Mouse (Mus musculus) granulocyte monocyte progenitor cell, adult 5-6 weeks (primary cell): ENCODE results near the gene Ikzf1. TPM values are rescaled to one million over a fixed set of nuclear protein-coding genes. Genes with fewer than 3 reads are reported as not detected.

Experiments
- ATAC-seq: replicated peaks from 2 replicates; pipeline ENCODE4 v1.8.0; 2016; ENCODE audit warnings: mild to moderate bottlenecking, moderate TSS enrichment, inconsistent platforms; ENCODE audit not compliant: poor library complexity, severe bottlenecking
- total RNA-seq, 2 experiments: library from RNA; stranded (forward) in 1 of 2; stranded (reverse) in 1 of 2; fragments of 200-712, 200-1000 nt in 1 of 2; fragments of >200 nt in 1 of 2; fragmentation: Nextera tagmentation in 1 of 2; gene quantifications; 2 replicates each; pipeline ENCODE4 v1.2.3; 2014 to 2017

Gene Ikzf1
- total RNA-seq, 2 experiments from 2014 or later = 51.0 to 108 TPM

GRCm38 (mm10) chr11:11689701-11690058, 4.9 kb downstream of the Ikzf1 start:
- no peak for ATAC-seq

GRCm38 (mm10) chr11:11690059-11690844, 5.4 kb downstream of the Ikzf1 start:
- peak; percentile 12 for ATAC-seq

- ATAC-seq = no peak
Observed at GRCm38 (mm10) chr11:11690845-11691196, 6.0 kb downstream of the Ikzf1 start.

- ATAC-seq = peak; percentile 45
Observed at GRCm38 (mm10) chr11:11691324-11692058, 6.7 kb downstream of the Ikzf1 start.

DNA sequence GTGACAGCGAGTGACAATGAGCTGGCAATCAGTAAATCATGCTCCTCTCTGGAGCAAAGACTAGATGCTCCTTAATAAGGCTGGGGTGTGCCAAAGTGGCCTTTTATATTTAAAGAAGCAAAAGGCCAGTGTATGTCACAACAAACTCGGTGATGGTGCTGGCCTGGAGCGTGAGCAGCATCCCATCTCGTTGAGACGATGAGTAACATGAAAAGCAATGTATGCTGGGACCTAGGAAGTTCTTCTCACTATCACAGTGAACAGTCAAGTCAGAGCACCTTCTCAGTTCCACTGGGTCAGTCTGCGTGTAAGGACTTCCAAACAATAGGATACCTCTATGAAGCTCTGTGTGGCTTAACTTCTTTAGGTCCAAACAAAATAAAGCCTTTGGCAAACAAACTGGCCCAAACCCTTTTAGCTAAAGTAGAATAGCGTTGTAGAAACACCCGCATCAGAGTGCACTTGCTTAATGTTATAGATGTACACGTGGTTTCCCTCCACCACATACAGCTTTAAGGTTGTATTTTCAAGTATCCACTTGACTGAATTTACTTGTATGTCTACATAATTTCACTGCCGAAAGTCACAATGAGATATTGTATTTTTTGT, 7.9 kb downstream of the Ikzf1 start:
- no peak for ATAC-seq

DNA sequence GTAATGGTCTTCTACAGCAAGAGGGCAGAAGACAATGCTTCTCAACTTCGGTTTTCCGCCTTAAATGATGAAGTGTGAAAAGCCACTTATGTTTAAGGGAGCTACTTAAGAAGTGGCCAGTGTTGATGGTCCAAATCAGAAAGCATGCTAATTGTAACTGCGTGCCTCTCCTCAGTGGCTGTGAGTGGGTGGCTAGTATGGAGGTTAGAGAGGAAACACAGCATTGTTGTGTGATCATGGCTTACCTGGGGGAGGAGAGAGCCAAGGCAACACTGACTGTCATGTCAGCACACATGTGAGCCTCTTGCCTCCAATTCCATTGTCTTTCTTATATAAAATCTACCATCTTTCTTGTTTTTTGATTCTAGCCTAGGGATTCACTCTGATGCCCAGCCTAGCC, 8.6 kb downstream of the Ikzf1 start:
- ATAC-seq = no peak

DNA sequence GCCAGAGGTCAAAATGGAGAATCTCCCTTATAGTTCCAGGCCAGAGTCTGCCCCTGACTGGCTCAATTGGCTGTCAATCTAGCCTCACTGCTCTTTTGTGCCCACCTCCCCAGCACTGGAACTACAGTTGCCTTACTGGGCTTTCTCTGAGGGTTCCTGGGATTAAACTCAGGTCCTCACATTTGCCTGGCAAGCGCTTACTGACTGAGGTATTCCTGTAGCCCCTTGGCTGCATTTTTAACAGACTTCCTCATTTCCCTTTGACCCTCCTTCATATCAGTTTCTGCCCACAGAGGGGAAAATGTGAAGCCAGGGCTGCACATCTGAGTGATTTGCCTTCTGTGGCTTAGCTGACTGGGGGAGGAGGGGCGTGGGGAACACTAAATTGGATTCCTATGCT, 9.3 kb downstream of the Ikzf1 start:
- peak; percentile 40 for ATAC-seq

GRCm38 (mm10) chr11:11694472-11695177, 9.8 kb downstream of the Ikzf1 start:
- ATAC-seq = no peak

- 0 out of 2 replicates have a peak, but pooled peaks have one; percentile 10 for ATAC-seq
Observed at GRCm38 (mm10) chr11:11695211-11695887, 10.5 kb downstream of the Ikzf1 start.

DNA sequence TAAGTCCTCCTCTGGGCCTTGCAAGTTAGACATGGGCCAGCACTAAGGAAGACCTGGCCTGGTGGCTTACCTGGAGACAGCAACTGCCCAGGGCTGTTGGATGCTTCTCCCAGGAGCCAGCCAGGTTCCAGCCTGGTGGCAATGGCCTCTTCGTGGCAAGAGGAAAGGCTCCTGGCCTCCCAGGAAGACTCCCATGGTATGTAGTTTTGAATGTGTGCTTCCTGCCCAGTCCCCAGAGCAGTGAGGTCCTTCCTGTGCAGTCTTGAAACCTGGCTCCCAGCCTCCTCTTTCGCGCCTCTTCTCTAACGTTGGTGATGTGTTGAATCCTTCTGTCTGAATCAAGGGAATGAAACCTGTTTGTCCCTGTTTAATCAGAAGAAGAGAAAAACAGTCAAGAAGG, 11.1 kb downstream of the Ikzf1 start:
- no peak for ATAC-seq

DNA sequence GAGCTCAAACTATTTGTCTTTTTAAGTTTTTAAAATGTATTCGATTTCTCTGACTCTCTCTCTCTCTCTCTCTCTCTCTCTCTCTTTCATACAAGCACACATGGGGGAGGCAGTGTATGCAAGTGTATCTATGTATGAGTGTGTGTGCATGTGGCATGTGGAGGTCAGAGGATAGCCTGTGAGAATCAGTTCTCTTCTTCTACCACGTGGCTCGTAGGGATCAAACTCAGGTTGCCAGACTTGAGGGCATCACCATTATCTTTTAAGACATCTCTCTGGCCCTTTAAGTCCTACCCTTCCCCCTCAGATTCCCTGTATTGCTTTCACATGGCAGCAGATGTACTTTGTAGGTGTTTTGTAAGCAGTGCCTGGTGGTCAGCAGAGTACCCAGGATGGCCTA, 12.0 kb downstream of the Ikzf1 start:
- no peak for ATAC-seq

- ATAC-seq = no peak
Observed at GRCm38 (mm10) chr11:11701378-11701777, 16.6 kb downstream of the Ikzf1 start.

- no peak for ATAC-seq
Observed at GRCm38 (mm10) chr11:11703776-11704175, 19.0 kb downstream of the Ikzf1 start.

GRCm38 (mm10) chr11:11708154-11708719, 23.4 kb downstream of the Ikzf1 start:
- peak; percentile 9; the same call in 1 of the 2 replicates for ATAC-seq

- ATAC-seq = peak; percentile 17
Observed at GRCm38 (mm10) chr11:11709311-11709710, 24.5 kb downstream of the Ikzf1 start.

DNA sequence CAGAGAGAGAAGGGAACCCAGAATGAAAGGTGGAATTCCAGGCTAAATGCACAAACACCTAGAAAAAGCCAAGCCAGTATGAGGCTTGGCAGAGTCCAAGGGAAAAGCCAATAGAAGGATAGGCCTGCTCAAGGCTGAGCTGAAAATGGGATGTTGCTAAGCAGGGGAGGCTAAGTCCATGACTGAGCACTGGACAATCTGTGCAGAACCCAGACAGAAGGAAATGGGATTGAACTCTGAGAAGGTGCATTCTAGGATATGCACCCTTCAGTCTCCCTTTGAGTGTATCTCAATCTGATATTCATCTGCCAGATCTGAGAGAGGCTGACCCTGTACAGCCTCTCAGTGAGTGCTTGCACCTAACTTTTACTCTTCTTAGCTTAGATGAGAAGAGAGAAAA, 25.9 kb downstream of the Ikzf1 start:
- ATAC-seq = no peak

- ATAC-seq = peak; percentile 41
Observed at GRCm38 (mm10) chr11:11711748-11712147, 26.9 kb downstream of the Ikzf1 start.

- ATAC-seq = no peak
Observed at GRCm38 (mm10) chr11:11714676-11715075, 29.9 kb downstream of the Ikzf1 start.

DNA sequence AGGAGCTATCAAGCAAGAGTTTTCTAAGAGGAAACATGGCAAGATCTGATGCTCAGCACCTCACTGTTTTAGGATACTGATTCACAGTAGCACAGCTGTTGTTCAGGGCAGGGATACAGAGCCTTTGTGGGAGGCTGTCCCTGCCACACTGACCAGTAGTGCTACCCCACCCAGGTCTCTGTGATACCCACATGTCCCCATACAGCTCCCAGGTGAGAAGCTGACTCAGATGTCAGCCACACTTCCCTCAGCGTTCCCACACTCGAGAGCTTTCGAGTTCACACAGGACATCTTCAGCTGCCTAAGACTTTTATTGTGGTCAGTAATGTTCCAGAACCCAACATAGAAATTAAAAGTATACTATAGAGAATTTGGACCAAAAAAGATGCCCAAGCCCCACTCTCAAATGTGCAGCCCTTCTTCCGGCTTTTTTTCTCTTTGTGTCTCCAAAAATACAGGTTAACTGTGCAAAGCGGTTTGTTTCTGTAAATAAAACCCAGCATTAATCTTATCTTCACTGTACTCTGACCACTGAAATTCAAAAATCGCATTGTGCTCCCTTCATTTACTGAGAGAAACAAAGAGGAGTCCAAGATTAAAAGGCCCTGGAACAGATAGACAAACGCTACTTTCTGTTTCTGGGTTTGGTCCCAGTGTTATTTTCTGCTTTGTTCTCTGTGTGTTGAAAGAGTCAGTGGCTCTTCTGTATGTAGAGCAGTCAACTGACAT, 31.3 kb downstream of the Ikzf1 start:
- ATAC-seq = no peak
